Mouse (Mus musculus) c-Kit-negative CD71-positive TER-119-positive erythroid progenitor cells, embryonic 14.5 days (primary cell): ENCODE results near the gene Ccl19.
"Not testable (repeated sequence)": the region's sequence is repeated elsewhere in the genome, so short reads cannot be mapped to it uniquely, and the experiment has no call there.

ENCODE experiments used
- DNase-seq: peaks from one replicate; pipeline ENCODE4 v3.0.0-alpha.2; 2013; ENCODE audit warnings: low read depth, low spot score

The Ccl19 gene

DNA sequence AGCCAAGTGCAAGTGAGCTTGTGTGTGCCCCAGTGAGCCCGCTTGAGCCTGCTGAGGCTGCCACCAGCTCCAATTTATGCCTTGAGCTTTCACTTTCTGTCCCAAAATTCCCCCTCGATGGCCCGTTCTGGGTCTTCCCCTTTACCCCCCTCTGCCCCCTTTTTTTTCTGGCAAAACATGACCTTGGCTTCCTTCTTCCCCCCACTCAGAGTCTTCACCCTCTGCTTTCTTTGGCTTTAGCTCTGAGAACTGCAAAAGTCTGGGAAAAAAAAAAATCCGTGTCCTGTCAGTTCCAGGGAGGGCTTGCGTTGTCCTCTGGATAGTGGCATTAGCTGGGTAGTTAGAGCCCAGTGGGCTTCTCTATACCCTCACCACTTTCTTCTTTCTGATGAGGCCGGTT, at the start of gene Ccl19:
Gene Ccl19, minus strand, starts transcription at position 101 of the 400 bp plus-strand sequence.
- not testable (repeated sequence) for DNase-seq

DNA sequence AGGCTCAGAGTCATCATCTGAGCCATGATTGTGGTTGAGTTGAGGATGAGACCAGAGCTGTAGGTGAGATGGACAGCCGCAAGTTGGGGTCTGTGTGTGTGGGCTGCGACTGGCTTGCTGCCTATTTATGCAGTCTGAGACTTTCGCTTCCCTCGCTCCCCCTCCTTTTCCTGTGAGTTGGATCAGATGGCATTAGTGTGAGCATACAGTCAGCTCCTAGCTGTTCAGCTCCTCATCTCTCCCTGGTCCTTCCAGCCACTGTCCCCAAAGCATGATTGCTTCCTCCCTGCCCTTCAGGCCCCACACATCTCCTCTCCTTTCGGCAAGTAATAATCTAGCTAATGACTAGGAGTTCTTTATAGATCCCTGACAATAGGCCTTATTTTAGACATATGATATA, 17.5 kb upstream of the Ccl19 start, which contains the start of gene Ccl21a:
Gene Ccl21a, minus strand, starts transcription at position 101 of the 400 bp plus-strand sequence.
- not testable (repeated sequence) for DNase-seq

DNA sequence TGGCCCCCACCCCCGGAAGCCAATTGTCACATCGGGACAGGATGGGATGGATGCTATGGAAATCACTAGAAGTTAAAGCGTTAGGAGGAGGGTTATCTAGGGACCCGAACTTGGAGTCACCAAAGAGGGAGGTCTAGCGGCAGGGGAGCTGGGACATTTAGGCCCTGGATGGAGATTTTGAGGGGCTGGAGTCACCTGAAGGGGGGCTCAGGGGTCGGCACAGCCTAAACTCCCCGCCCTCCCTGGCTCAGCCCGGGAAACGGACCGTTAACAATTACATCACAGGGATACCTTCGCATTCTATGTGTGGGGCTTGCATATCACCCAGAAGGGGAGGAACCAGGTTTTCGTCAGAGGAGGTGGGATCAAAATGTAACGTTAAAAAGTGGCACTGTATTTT, 21.1 kb downstream of the Ccl19 start, which contains the start of gene 4930578G10Rik:
Gene 4930578G10Rik, plus strand, starts transcription at position 301 of the 400 bp plus-strand sequence.
- DNase-seq = not testable (repeated sequence)
